Mouse (Mus musculus) liver, adult 2 months (tissue): ENCODE measurements around the gene Fxn.

Experiments
- CTCF ChIP-seq: fragments of 200-500 bp; IDR thresholded peaks from 2 replicates; pipeline ENCODE4 v1.5.1; 2011; ENCODE audit warnings: low read depth, low read length, control low read depth
- POLR2A ChIP-seq: fragments of 200-500 bp; IDR thresholded peaks from 2 replicates; pipeline ENCODE4 v1.6.1; 2011; ENCODE audit warnings: low read length, control low read depth; ENCODE audit not compliant: insufficient read depth; ENCODE audit errors: extremely low read depth

- TF ChIP-seq CTCF (no peak), POLR2A (no peak)
Measured at GRCm38 (mm10) chr19:24314676-24315075, 34.3 kb upstream of the Fxn start.
